Mouse (Mus musculus): Measurements from ENCODE around the gene Tpi1. TPM values are rescaled to one million over a fixed set of nuclear protein-coding genes. Genes with fewer than 3 reads are reported as not detected.

Tpi1 gene
- 546 and 1,076 TPM in 2 replicates for polyA plus RNA-seq (2012; rRNA removed; ENCODE audit: low replicate concordance)

GRCm38 (mm10) chr6:124813933-124814332 is at the start of gene Tpi1:
TSS of gene Tpi1 (minus strand) at chr6:124814296.

DNA sequence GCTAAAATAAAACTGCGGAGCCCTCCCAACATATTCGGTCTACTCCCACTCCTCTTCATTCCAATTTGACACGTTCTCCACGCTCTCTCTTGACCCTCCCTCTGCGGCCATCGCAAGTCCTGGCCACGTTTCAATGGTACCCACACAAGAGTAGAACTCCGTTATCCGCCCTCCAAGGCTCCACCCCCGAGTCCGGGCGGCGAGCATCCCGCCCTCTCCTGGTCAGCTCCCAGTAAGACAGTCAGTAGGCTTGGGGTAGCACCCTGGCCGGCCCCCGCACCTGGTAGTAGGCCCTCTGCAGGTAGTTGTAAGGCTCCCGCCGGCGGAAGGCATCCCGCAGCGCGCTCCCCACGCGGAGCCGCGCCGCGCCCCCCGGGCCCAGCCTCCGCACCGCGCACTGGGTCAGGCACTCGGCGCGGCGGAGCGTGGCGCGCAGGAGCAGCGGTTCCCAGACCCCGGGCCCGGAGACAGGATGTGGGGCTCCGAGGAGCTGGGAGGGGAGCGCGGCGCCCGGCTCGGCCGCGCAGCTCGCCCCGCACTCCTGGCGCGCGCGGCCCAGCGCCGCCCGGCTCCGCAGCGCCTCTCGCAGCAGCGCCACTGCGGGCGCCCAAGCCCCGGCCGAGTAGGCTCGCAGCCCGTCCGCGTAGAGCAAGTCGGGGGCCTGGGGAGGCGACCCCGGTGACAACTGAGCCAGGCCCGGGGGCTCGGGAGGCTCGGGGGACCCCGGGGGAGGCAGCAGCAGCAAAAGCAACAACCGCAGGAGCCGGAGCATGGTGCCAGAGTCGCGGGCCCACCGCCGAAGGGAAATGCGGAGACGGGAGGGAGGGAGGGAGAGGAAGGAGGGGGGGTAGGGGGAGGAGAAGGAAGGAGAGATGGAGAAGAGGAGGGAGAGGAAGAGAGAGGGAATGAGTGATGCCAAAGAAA is 43.1 kb upstream of the Tpi1 start, which contains the start of gene P3h3:
P3h3 (minus strand) TSS at position 837 of the 924 bp plus-strand sequence.

GRCm38 (mm10) chr6:124840241-124841167 is 26.4 kb upstream of the Tpi1 start, which contains the start of gene Gnb3:
TSS of gene Gnb3 (minus strand) at chr6:124840275.

DNA sequence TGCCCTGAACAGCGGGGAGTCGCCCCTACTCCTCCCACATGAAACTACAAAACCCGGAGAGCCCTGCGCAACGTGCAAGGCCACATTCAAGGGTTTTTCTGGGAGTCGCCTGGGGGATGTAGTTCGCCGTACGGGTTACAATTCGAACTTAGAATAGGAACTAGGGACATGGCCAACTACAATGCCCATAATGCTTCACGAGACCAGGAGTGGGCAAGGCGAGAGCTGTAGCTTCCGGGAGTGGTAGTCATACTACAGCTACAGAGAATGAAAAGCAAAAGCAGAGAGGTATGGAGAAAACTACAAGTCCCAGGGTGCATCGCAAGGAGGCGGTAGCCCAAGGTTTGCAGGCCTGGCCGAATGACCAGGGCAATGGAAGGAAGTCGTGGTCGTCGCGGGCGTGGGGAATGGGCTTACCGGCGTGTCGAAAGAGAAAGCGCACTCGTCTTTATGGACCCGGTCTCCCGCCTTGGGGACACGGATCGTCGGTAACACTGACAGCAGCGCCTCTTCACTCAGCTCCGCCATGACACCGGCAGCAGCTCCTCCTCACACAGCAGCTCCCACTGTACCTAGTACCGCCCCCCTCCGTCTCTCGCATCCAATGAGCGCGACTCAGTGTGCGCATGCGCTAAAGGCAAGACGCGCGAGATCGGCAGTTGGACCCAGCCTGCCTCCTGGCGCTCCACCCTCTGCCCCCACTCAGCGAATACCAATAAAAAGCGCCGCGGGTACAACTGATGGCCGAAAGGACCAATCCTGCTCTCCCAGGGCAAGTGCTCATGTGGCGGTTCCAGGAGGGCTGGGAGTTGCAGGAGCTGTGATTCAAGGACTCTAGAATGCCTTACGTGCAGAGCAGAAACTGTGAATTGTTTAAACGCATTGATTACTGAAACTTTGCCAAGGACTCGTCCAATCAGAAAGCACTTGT is 15.0 kb upstream of the Tpi1 start, which contains the start of the genes Usp5 and Cdca3:
Usp5 (minus strand) TSS at position 617 of the 931 bp plus-strand sequence.
Cdca3 (plus strand) TSS at position 680 of the 931 bp plus-strand sequence.

GRCm38 (mm10) chr6:124808358-124809012 is 5.6 kb downstream of the Tpi1 start, which contains the start of gene Spsb2:
TSS of gene Spsb2 (plus strand) at chr6:124808661.

GRCm38 (mm10) chr6:124779222-124779983 is 34.7 kb downstream of the Tpi1 start, which contains the start of gene Lrrc23:
TSS of gene Lrrc23 (minus strand) at chr6:124779727.

GRCm38 (mm10) chr6:124769101-124769765 is 44.9 kb downstream of the Tpi1 start, which contains the start of gene Eno2:
TSS of gene Eno2 (minus strand) at chr6:124769673.

Other genes with a start within 250 kb of the Tpi1 start
- 0.17 and 0.24 TPM in 2 replicates for gene C1rb, start 244.0 kb downstream of the Tpi1 start, polyA plus RNA-seq (2012; rRNA removed; ENCODE audit: low replicate concordance)
- gene C1s2, start 178.2 kb downstream of the Tpi1 start, polyA plus RNA-seq (2012; rRNA removed; ENCODE audit: low replicate concordance), result 0.20 and 0.77 TPM in 2 replicates
- 165 and 205 TPM in 2 replicates for gene Lpcat3, start 151.3 kb downstream of the Tpi1 start, polyA plus RNA-seq (2012; rRNA removed; ENCODE audit: low replicate concordance)
- gene Emg1, start 102.1 kb downstream of the Tpi1 start, polyA plus RNA-seq (2012; rRNA removed; ENCODE audit: low replicate concordance), result 43.9 and 76.9 TPM in 2 replicates
- 146 and 173 TPM in 2 replicates for gene Phb2, start 102.0 kb downstream of the Tpi1 start, polyA plus RNA-seq (2012; rRNA removed; ENCODE audit: low replicate concordance)
- gene Ptpn6, start 75.6 kb downstream of the Tpi1 start, polyA plus RNA-seq (2012; rRNA removed; ENCODE audit: low replicate concordance), result 11.4 and 26.9 TPM in 2 replicates
- gene Grcc10, start 72.9 kb downstream of the Tpi1 start, polyA plus RNA-seq (2012; rRNA removed; ENCODE audit: low replicate concordance), result 190 and 330 TPM in 2 replicates
- gene Gm45234, start 58.3 kb downstream of the Tpi1 start, polyA plus RNA-seq (2012; rRNA removed; ENCODE audit: low replicate concordance), result not detected in 2 replicates
- 35.1 and 76.7 TPM in 2 replicates for gene Atn1, start 57.8 kb downstream of the Tpi1 start, polyA plus RNA-seq (2012; rRNA removed; ENCODE audit: low replicate concordance)
- 7.9 and 22.7 TPM in 2 replicates for gene Eno2, start 44.6 kb downstream of the Tpi1 start, polyA plus RNA-seq (2012; rRNA removed; ENCODE audit: low replicate concordance)
- 1.9 and 2.1 TPM in 2 replicates for gene Lrrc23, start 34.6 kb downstream of the Tpi1 start, polyA plus RNA-seq (2012; rRNA removed; ENCODE audit: low replicate concordance)
- gene Spsb2, start 5.6 kb downstream of the Tpi1 start, polyA plus RNA-seq (2012; rRNA removed; ENCODE audit: low replicate concordance), result 20.3 and 27.3 TPM in 2 replicates
- 112 and 133 TPM in 2 replicates for gene Usp5, start 15.2 kb upstream of the Tpi1 start, polyA plus RNA-seq (2012; rRNA removed; ENCODE audit: low replicate concordance)
- 5.8 and 31.7 TPM in 2 replicates for gene Cdca3, start 15.3 kb upstream of the Tpi1 start, polyA plus RNA-seq (2012; rRNA removed; ENCODE audit: low replicate concordance)
- gene Gnb3, start 26.0 kb upstream of the Tpi1 start, polyA plus RNA-seq (2012; rRNA removed; ENCODE audit: low replicate concordance), result 0.47 and 1.4 TPM in 2 replicates
- 23.0 and 97.5 TPM in 2 replicates for gene P3h3, start 43.5 kb upstream of the Tpi1 start, polyA plus RNA-seq (2012; rRNA removed; ENCODE audit: low replicate concordance)
- 0.24 and 3.3 TPM in 2 replicates for gene Gpr162, start 49.7 kb upstream of the Tpi1 start, polyA plus RNA-seq (2012; rRNA removed; ENCODE audit: low replicate concordance)
- gene Cd4, start 73.9 kb upstream of the Tpi1 start, polyA plus RNA-seq (2012; rRNA removed; ENCODE audit: low replicate concordance), result 0.79 and 2.4 TPM in 2 replicates
- 5.0 and 6.7 TPM in 2 replicates for gene Lag3, start 97.4 kb upstream of the Tpi1 start, polyA plus RNA-seq (2012; rRNA removed; ENCODE audit: low replicate concordance)
- gene Ptms, start 105.8 kb upstream of the Tpi1 start, polyA plus RNA-seq (2012; rRNA removed; ENCODE audit: low replicate concordance), result 1,311 and 1,715 TPM in 2 replicates
- gene Mlf2, start 117.1 kb upstream of the Tpi1 start, polyA plus RNA-seq (2012; rRNA removed; ENCODE audit: low replicate concordance), result 398 and 422 TPM in 2 replicates
- gene Cops7a, start 151.2 kb upstream of the Tpi1 start, polyA plus RNA-seq (2012; rRNA removed; ENCODE audit: low replicate concordance), result 192 and 221 TPM in 2 replicates
- gene Pianp, start 182.4 kb upstream of the Tpi1 start, polyA plus RNA-seq (2012; rRNA removed; ENCODE audit: low replicate concordance), result 3.7 and 15.6 TPM in 2 replicates
- gene Zfp384, start 194.8 kb upstream of the Tpi1 start, polyA plus RNA-seq (2012; rRNA removed; ENCODE audit: low replicate concordance), result 49.1 and 77.6 TPM in 2 replicates
- gene Ing4, start 225.5 kb upstream of the Tpi1 start, polyA plus RNA-seq (2012; rRNA removed; ENCODE audit: low replicate concordance), result 69.3 and 75.0 TPM in 2 replicates
- gene Acrbp, start 235.4 kb upstream of the Tpi1 start, polyA plus RNA-seq (2012; rRNA removed; ENCODE audit: low replicate concordance), result 11.9 and 31.8 TPM in 2 replicates